Mouse (Mus musculus): ENCODE results near the gene Il21r.

The Il21r gene

DNA sequence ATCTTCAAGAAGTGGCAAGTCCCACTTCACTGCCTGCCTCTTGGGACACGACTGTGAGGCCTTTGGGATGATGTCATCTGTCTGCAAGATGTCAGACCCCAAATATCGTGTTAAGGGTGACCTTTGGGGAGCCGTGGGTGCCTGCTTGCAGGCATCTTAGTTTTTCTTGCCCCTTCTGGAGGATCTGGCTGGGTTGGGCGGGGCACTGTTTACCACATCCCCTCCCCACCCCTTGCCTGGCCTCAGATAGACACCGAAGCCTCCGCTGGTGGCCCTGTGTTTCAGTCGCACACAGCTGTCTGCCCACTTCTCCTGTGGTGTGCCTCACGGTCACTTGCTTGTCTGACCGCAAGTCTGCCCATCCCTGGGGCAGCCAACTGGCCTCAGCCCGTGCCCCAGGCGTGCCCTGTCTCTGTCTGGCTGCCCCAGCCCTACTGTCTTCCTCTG, at the start of gene Il21r:
Gene Il21r, plus strand, starts transcription at position 245 of the 447 bp plus-strand sequence.
- peak in 1 of 2 experiments; percentile 29 for DNase-seq (ENCODE audit: low spot score in 2 of 2)

DNA sequence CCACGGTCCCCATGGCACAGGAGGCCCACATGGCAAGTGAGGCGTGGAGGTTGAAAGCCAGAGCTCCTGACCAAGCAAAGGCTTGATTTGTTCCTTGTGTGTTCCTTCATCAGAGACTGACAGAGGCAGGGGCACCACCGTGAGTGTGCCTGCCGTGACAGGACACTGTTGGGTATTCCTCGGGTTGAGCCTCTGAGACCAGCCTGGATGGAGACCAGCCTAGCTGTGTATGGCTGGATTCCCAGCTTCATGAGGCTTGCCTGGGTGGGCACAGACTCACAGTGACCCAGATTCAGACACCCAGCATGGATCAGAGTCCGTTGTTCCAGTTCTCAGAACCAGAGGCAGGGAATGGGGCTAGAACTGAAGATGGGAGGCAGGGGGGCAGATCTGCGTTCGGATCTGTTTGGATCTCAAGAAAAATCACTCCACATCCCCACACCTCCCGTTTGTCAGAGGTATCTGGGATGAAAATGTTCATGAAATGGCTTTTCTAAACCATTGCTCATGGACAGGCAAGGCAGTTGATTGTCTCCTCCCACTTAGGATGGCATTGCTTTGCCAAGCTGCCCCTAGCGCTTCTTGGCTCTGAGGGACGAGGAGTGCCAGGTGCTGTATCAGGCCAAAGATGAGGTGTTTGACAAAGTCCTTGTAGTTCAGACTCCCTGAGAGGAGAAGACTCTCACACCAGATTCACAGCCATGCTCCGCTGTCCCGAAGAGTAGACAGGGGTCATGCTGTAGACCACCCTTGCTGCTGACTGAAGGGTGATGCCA, 49.4 kb upstream of the Il21r start:
- DNase-seq (ENCODE audit: low spot score in 2 of 2) = no peak

DNA sequence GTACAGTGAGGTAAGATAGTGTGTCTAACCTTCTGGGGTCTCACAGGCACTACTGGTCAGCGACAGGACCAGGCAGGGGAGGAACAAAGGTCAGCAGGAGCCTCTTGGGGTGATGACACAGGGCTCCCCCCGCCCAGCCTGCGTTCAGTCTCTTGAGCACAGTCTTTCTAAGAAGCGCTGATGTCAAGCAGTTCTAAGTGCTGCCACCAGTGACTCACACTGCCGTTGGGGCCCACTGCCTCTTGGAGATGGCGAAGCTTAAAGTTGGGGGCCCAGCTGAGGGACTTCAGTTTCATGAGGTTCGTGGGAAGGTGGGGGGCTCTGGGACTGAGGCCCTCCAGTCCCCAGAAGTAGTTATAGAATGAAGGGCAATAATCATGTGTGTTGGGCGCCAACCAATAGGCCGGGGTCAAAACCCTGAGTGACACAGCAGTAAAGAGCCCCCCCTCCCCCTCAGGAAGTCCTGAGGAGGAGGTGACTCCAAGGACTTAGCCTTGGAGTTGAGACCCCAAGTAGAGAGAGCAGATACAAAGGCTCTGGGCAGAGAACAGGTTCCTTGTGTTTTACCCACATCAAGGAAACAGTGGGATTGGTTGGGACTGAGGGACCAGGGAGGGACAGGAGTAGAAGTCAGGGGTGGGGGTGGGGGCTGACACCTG, 48.6 kb upstream of the Il21r start:
- no peak for DNase-seq (ENCODE audit: low spot score in 2 of 2)

DNA sequence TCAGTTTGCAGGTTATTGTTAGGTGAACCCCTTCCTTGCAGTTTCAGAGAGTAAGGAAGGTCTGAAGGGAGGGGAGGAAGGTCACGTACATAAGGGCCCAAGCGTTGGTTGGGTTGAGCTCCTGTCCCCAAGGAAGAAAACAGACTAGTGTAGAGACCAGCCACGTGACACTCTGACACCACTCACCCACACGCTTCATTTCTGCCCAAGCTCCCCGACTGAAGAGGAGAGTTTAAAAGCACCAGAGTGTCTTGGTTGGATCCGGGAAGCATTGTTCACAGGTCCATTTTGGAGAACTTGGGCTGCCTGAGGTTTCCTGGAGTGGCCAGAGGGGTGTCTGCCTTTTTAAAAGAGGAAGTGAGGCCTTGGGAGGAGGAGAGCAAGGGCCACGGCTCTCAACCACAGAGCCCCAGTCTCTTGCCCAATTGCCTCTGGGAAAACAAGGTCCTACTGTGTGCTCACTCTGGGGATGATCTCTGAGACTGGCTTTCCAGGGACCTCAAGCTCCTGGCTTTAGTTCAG, 47.8 kb upstream of the Il21r start:
- no peak for DNase-seq (ENCODE audit: low spot score in 2 of 2)

DNA sequence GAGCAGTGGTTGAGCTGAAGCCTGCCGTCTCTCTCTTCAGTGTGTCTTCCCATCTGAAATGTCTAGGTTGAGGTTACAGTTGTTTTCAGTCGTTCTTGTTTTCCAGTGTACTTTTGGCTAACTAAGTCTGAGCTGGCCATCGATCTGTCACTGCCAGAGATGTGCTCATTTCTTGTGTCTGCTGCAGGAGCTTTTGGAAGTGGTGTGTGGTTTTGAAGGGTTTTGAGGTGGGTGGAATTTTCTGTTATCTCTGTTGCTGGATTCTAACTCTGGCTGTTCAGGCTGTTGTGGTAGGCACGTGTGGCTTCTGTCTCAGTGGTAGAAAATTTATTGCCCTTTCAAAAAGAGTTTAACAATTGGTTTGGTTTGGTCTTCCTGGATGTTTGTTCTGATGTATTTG, 47.1 kb upstream of the Il21r start:
- no peak for DNase-seq (ENCODE audit: low spot score in 2 of 2)

DNA sequence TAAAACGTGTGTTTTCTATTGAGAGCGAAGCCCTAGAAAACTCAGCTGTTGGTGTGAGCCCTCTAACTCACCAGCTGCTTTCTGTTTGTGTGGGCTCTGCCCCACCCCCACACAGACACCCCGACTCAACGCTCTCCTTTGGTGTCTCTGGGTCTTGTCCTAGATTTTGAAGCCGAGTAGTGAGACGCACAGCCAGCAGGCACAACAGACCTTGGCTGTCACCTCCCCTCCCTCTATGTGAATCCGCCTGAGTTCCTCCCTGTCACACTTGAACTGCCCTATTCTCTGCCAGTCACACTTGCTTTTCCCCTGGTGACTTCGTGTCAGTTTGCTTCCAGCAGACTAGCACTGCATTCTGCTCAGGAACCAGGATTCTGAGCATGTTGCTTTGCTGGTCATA, 46.4 kb upstream of the Il21r start:
- no peak for DNase-seq (ENCODE audit: low spot score in 2 of 2)

DNA sequence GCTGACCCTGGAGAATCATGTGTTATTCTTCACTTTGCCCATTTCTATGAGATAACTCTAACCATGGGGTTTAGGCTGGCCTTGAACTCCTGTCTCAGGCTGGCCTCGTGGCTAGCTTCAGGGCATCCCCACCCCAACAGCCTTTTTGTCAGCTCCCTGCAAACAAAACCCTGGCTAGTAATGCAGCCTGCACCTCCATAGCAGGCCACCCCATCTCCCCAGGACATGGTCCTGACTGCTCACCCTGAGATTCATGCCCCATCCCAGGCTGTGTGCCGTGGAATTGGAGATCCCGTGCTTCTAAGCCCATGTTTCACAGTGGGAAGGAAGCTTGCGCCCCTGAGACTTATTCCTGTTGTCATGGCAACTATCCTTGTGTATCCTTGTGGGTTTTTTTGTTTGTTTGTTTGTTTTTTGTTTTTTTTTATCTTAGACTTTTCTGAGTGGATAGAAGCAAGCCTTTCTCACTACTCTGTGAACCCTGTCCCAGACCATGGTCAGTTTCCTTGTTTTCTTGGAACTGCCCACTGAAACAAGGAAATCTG, 44.8 kb upstream of the Il21r start:
- no peak for DNase-seq (ENCODE audit: low spot score in 2 of 2)

DNA sequence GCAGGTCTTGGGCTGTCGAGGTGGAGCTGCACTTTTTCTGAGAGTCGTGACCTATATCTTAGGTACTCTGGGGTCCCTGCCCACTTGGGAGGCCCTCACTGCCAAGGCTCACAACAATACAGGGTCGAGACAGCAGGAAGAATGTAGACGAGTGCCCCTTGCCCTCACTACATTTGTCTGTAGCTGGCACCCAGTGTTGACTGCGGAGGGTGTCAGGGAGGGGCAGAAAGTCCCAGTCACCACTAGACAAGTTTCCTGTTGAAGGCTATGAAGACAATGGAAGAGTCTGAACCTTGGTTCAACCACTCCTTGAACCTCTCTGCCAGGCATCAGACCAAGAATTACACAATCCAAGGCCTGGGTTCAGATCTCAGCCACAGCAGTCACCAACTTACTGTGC, 44.2 kb upstream of the Il21r start:
- no peak for DNase-seq (ENCODE audit: low spot score in 2 of 2)

DNA sequence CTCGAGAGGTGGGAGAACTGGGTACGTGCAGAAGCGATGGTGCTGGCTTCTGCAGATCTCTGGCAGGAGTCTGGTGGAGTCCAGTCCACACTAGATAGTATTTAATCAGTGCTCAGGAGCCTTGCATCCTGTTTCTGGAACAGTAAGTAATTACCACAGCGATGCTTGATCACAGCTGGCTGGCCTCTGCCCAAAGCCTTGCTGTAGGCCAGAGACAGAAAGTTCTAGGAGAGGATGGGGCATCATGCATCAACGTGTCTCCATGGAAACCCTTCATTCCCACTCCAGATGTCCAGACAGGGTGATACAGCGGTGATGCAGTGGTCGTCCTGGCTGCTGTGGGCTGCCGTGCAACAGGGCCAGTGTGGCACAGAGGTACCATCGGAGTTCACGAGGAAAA, 43.7 kb upstream of the Il21r start:
- no peak for DNase-seq (ENCODE audit: low spot score in 2 of 2)

DNA sequence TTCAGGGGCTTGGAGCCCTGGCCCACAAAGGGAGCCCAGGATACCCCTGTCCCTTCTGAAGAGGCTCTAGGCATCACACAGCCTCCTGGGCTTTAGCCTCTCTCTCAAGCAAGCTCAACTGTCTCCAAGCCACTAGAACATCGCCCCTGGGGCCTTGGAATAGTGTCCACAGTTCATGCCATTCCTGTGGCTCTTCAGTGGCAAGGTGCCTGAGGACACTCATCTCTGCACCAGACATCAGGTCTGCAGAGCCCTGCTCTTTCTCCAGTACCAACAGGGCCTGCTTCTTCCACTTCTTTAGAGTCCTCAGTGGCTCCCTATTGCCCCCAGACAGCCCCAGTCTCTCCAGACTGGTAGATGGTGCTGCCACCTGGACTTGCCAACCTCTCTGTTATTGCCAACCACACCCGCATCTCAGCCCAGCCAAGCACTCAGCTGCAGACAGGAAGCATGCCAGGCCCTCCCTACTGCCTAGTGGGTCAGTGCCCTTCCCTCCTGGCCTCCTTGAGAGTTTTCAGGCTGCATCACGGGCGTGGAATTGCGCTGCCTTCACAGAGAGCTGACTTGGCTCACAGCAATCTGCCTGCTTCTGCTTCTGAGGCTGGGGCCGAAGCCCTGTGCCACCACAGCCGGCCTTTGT, 43.0 kb upstream of the Il21r start:
- DNase-seq (ENCODE audit: low spot score in 2 of 2) = no peak

DNA sequence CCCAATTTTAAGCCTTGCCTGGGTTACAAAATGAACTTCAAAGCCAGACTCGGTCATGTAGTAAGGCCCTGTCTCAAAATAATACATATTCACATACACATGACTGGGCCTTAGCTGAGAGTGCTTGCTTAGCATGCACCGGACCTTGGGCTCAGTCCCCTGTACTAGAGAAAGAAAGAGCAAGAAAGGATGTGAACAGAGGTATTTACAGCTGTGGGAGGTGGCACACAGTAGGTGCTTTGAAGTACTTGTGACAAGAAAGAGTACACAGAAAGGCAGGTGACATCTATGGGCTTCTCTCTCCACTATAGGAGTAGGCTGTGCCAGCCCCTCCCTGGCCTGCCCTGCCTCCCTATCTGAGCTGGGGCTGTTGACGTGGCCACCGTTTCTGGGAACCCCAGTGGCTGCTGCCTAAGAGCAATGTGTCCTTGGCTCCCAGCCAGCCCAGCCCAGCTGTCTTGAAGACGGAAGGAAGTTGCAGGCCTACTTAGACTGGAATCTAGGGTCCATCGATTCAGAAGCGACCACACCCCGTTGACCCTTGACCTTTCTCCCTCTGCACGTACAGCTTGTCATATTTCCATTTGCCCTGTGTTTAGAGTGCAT, 42.0 kb upstream of the Il21r start:
- DNase-seq (ENCODE audit: low spot score in 2 of 2) = peak; percentile 35 to 56

DNA sequence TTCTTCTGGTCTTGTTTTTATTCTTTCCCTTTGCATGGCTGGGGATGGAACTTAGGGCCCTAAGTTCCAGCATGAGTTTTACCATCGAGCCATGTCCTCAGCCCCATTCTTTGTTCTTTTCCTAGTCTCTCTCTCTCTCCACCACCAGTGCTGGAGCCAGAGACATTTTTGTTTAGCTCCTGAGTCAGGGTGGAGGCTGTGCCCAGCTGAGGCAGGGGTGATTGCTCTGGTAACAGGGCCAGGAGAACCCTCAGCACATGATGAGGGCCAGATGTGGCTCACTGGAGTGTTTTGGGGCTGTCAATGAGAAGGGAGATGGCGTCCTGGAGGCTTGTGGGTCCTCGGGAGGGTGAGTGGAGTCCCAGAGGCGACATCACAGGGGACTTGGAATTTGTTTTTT, 40.8 kb upstream of the Il21r start:
- DNase-seq (ENCODE audit: low spot score in 2 of 2) = no peak

DNA sequence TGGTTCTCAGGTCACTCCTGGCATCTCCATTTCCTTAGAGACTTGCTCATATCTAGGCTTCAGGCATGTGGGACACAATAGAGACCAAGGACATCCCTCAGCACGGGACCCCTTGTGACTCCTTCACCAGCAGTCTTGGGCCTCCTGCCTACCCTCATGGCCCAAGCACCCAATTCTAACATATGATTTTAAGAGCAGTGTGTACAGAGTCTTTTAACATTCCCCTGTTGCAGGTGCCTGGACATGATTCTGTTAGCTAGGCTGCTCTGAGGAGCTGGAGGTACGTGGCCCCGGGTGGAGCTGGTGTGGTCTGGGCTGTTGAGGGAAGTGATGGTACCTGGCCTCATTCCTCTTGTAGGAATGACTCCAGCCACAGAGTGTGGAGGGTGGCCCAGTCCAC, 40.1 kb upstream of the Il21r start:
- no peak for DNase-seq (ENCODE audit: low spot score in 2 of 2)

DNA sequence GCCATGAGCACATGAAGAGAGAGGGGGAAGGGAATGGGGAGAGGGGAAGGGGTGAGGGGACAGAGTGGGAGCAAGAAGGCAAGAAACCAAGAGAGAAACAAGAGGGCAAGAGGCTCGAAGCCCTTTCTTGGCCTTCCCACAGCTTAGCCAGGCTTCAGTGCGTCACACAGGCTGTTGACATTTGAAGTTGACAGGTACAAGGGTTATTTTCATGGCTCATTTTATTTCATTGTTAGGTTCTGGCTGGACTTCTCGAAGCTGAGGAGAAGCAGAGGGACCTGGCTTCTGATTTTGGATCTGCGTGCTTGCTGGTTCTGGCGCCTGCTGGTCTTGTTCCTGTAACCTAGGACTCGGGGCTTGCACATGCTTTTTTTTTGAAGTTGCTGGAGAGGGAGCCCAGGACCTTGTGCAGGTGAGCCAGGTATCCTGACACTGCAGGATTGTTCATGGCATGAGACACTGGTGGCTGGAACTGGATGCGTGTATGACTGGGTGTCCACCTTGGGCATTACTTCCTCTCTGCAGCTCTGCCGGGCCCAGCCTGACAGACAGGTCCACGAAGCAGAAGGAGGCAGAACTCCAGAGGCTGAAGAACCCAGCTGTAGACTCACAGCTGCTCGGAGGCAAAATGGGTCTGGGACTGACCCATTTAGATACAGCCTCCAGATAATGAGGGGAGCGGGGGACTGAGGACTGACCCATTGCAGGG, 38.8 kb upstream of the Il21r start:
- DNase-seq (ENCODE audit: low spot score in 2 of 2) = no peak

DNA sequence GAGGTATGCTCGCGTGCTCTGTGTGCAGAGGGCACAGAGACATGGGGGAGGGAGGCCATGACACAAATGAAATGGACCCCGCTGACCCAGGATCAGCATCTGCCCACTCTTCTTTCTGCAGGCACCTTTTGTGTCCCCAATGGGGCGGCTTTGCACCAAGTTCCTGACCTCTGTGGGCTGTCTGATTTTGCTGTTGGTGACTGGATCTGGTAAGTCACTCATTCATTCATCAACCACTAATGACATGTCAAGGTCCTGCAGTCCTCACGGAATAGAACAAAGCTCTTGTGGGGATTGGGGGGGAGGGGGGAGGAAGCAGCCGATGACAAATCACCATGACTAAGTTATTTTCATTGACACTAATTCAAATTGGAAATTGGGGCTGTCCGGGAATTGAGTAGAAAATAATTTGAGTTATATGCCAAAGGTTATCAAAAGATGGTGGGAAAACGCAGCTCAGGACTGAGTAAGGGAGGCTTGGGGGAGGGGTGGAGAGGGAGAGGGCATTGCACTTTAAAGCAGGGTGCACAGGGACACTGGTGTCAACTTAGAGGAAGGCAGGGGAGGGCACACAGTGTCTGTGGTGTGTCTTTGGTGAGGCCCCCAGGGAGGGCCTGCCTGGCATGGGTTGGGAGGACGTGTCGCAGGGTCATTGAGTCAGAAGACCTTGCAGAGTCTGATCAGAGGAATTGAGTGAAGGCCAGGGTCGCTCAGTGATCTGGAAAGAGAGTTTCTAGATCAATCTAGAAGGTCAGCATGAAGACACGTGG, 37.5 kb upstream of the Il21r start:
- DNase-seq (ENCODE audit: low spot score in 2 of 2) = no peak

DNA sequence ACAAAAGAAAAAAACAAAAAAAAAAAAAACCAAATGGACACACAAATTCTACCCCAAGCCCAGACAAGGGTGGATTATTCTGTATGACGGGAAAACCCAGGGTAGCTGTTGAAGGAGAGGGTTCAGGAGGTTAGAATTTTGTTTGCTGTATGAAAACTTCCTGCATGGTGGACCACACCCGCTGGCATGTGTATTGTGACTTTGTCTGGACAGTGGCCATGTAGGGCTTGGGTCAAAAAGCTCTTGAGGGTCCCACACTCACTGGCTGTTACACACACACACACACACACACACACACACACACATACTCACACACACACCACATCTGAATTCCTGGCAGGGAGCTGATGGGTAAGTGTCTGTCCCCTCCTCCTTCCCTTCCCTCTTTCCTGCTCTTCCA, 36.8 kb upstream of the Il21r start:
- no peak for DNase-seq (ENCODE audit: low spot score in 2 of 2)

DNA sequence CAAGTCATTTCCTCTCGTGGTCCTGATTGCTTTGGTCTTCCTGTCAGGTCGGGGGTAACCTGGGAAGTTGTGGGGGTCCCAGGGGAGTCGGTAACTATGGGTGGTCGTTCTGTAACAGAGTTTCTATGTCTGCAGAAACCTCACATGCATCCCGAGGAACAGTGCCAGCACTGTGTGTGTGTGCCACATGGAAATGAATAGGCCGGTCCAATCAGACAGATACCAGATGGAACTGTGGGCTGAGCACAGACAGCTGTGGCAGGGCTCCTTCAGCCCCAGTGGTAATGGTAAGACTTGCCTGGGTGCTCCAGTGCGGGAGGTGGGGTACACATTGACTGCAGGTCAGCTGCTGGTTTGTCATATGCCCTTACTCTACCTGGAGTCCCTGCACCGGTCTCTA, 34.3 kb upstream of the Il21r start:
- DNase-seq (ENCODE audit: low spot score in 2 of 2) = no peak

DNA sequence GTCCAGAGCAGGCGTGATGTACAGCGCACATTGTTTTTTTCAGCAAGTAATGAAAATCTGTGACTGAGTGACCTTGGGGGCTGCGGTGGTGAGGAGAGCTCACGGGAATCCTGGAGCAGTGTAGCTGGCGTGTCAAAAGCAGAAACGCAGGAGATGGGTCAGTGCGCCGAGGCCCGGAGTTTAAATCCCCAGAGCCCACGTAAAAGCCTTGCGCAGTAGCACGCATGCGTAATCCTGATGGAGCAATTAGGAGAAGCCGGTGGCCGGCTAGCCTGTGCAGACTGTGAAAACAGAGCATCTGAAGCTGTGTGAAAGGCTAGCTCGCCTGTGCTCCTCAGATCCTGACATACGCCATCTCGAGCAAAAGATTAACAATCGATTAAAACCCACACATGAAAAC, 31.3 kb upstream of the Il21r start:
- DNase-seq (ENCODE audit: low spot score in 2 of 2) = no peak

DNA sequence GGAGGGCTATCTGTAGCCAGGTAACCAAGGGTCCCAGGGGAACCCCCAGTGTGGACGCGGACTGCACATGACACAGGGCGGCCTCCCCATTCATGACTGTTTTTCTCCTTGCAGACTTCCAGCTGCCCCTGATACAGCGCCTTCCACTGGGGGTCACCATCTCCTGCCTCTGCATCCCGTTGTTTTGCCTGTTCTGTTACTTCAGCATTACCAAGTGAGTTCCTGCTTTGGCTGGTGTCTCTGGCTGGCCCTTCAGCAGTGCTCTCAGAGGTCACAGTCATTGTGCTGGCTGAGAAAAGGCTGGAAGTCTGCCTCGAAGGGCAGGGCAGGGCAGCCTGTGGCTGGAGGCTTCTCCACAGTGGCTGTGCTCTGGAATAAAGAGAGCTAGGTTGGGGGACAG, 30.5 kb upstream of the Il21r start:
- no peak for DNase-seq (ENCODE audit: low spot score in 2 of 2)

DNA sequence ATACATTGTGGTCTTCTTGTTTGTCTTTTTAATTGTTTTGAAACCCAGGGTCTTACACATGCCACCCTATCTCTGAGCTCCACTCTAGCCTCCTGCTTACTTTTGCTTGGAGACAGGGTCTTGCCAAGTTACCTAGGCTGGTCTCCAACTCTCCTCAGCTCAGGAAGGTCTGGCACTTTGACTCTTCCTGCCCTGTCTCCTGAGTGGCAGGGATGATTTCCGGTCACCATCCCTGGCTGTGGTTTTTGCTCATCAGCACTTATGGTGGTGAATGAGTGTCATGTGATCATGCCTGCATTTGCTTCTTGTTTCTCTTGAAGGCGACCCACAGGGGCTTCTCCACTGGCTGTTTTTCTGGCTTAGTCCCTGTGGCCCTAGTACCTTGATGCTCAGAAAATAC, 29.4 kb upstream of the Il21r start:
- DNase-seq (ENCODE audit: low spot score in 2 of 2) = no peak

DNA sequence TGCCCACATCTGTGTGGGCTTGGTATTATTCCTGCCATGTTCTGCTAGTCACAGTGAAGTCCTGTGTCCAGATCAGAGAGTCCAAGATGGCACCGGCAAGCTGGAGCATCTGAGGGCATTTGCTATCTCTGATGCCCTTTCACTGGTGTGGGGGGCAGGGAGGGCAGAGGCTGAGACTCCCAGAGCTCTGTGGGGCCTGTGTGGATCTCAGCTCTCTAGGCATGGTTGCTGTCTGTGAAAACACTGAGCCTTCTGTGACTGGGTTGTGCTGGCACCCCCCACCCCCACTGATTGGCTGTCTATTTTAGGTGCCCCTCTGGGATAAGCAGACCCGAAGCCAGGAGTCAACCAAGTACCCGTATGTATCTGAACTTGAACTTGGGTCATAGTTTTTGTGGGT, 28.4 kb upstream of the Il21r start:
- DNase-seq (ENCODE audit: low spot score in 2 of 2) = no peak

All from frontal cortex, postnatal 14 days (tissue).